ENCODE assay signal across 24 mouse cellular contexts in genomic region chr5:144983227-144983626, GRCm38 (mm10). TPM values are rescaled to one million over a fixed set of nuclear protein-coding genes. Genes with fewer than 3 reads are reported as not detected.
DNase-seq lines count a peak whose midpoint lies in the region; ATAC-seq and TF ChIP-seq lines count a peak whose summit lies in the region.
"Had no signal": no experiment of that assay in that cellular context is flagged by ENCODE, and none has a peak within 500 bp of the region (broad histone marks: within the 10 kb centered on the region; RNA-seq: fewer than 3 reads in every experiment).

No protein-coding gene starts in this region.

- intact Hi-C loops in left cerebral cortex, adult 2 months (cut with DNase I) = no loop called here
- intact Hi-C loops in left cerebral cortex, postnatal 14 days (cut with DNase I) = no loop called here

- H3K4me1 ChIP-seq in forebrain, postnatal 0 days (ENCODE audit: insufficient read depth) = no peaks in the 10 kb centered on the region
- no peaks in the 10 kb centered on the region for H3K4me1 ChIP-seq in forebrain, embryonic 15.5 days
- H3K4me1 ChIP-seq in CH12.LX (ENCODE audit: control insufficient read depth in 1 of 2, insufficient read depth in 2 of 2) = no peaks in the 10 kb centered on the region
- H3K4me1 ChIP-seq: embryonic facial prominence, embryonic 13.5 days; kidney, embryonic 15.5 days; limb, embryonic 13.5 days had no signal

- dilution Hi-C loops in CH12.LX (cut with MboI; ENCODE audit: extremely low pct_ligation_motif_present, extremely low pct_unique_long_range_greater_than_20kb, low sequenced_read_pairs) = no loop called here

- H3K9ac ChIP-seq in forebrain, postnatal 0 days = no peak overlapping the region
- H3K9ac ChIP-seq in forebrain, embryonic 15.5 days (replicated peaks) = no peak overlapping the region
- H3K9ac ChIP-seq in CH12.LX (ENCODE audit: insufficient read depth, low read depth) = no peak overlapping the region
- H3K9ac ChIP-seq: embryonic facial prominence, embryonic 13.5 days; hindbrain, embryonic 14.5 days; kidney, embryonic 15.5 days; limb, embryonic 13.5 days had no signal

- no peak for TF ChIP-seq EP300 in CH12.LX (IDR thresholded peaks at IDR 0.05; ENCODE audit: low read length)

- no peaks in the 10 kb centered on the region for H3K27me3 ChIP-seq in forebrain, postnatal 0 days (ENCODE audit: insufficient read depth, low read length)
- no peaks in the 10 kb centered on the region for H3K27me3 ChIP-seq in forebrain, embryonic 15.5 days
- peaks cover 6% of the 10 kb centered on the region for H3K27me3 ChIP-seq in CH12.LX (replicated peaks)
- H3K27me3 ChIP-seq: embryonic facial prominence, embryonic 13.5 days; kidney, embryonic 15.5 days; limb, embryonic 13.5 days had no signal

- H3K79me2 ChIP-seq in CH12.LX (replicated peaks; ENCODE audit: control insufficient read depth, extremely low read depth, insufficient read depth, poor library complexity, severe bottlenecking) = no peaks in the 10 kb centered on the region

- in situ Hi-C loops in CH12.LX (cut with MboI; ENCODE audit: low pct_ligation_motif_present, low pct_unique_long_range_greater_than_20kb, low sequenced_read_pairs) = no loop called here

- TF ChIP-seq POLR2A in CH12.LX (IDR thresholded peaks at IDR 0.05; ENCODE audit: low read depth, low read length) = no peak
- TF ChIP-seq POLR2A in brain, embryonic 14.5 days (IDR thresholded peaks at IDR 0.05; ENCODE audit: borderline replicate concordance, extremely low read depth, insufficient read depth, insufficient read length, poor library complexity, severe bottlenecking) = no peak

- no peak for ATAC-seq in forebrain, postnatal 0 days
- ATAC-seq in forebrain, embryonic 15.5 days (replicated peaks) = no peak

- H3K4me3 ChIP-seq in forebrain, postnatal 0 days (ENCODE audit: low read depth, low read length) = no peak overlapping the region
- no peak overlapping the region for H3K4me3 ChIP-seq in forebrain, embryonic 15.5 days
- H3K4me3 ChIP-seq in left cerebral cortex, adult 2 months = no peak overlapping the region
- no peak overlapping the region for H3K4me3 ChIP-seq in CH12.LX (replicated peaks in 1 of 3; ENCODE audit: low read depth in 2 of 3, low read length in 2 of 3, poor library complexity in 1 of 3)
- H3K4me3 ChIP-seq: embryonic facial prominence, embryonic 13.5 days; kidney, embryonic 15.5 days; limb, embryonic 13.5 days had no signal

- peak; percentile 28; the same call in 1 of the 2 replicates for TF ChIP-seq CTCF in forebrain, postnatal 0 days (IDR thresholded peaks at IDR 0.05; ENCODE audit: low read depth)
- TF ChIP-seq CTCF in left cerebral cortex, adult 2 months (IDR thresholded peaks at IDR 0.05) = peak; percentile 30
- peak; percentile 16 to 32; a peak in 2 of 4 replicates for TF ChIP-seq CTCF in CH12.LX (conservative IDR thresholded peaks at IDR 0.05 in 1 of 2, IDR thresholded peaks at IDR 0.05 in 1 of 2; ENCODE audit: low read depth in 2 of 2, low read length in 2 of 2)
- TF ChIP-seq CTCF in brain, embryonic 14.5 days (IDR thresholded peaks at IDR 0.05; ENCODE audit: borderline replicate concordance, extremely low read depth, insufficient read depth, insufficient read length) = peak; percentile 25; the same call in 1 of the 2 replicates

- no peak overlapping the region for H3K4me2 ChIP-seq in forebrain, postnatal 0 days (ENCODE audit: low read depth)
- no peak overlapping the region for H3K4me2 ChIP-seq in forebrain, embryonic 15.5 days (replicated peaks)
- H3K4me2 ChIP-seq in CH12.LX (ENCODE audit: insufficient read depth, low read depth, poor library complexity, severe bottlenecking) = no peak overlapping the region
- H3K4me2 ChIP-seq: embryonic facial prominence, embryonic 13.5 days; hindbrain, embryonic 14.5 days; kidney, embryonic 15.5 days; limb, embryonic 13.5 days had no signal

- H3K9me3 ChIP-seq in forebrain, postnatal 0 days (ENCODE audit: low read length) = no peaks in the 10 kb centered on the region
- H3K9me3 ChIP-seq in forebrain, embryonic 15.5 days = no peaks in the 10 kb centered on the region
- H3K9me3 ChIP-seq in CH12.LX (replicated peaks; ENCODE audit: low read length) = peaks cover 10% of the 10 kb centered on the region

- WGBS in forebrain, postnatal 0 days = 94% methylated on average over 3 of the region's 3 CpGs
- WGBS in forebrain, embryonic 15.5 days = 96% methylated on average over 3 of the region's 3 CpGs

- H3K27ac ChIP-seq in forebrain, postnatal 0 days (ENCODE audit: low read depth, low read length) = no peak overlapping the region
- H3K27ac ChIP-seq in forebrain, embryonic 15.5 days (replicated peaks) = no peak overlapping the region
- H3K27ac ChIP-seq in left cerebral cortex, adult 2 months = no peak overlapping the region
- no peak overlapping the region for H3K27ac ChIP-seq in CH12.LX (ENCODE audit: insufficient read depth, low read depth)
- H3K27ac ChIP-seq: embryonic facial prominence, embryonic 13.5 days; hindbrain, embryonic 14.5 days; kidney, embryonic 15.5 days; limb, embryonic 13.5 days had no signal

- DNase-seq in forebrain, postnatal 0 days = no peak
- DNase-seq in left cerebral cortex, adult 2 months (ENCODE audit: extremely low spot score in 1 of 2, low spot score in 2 of 2) = no peak
- DNase-seq in left cerebral cortex, postnatal 14 days (ENCODE audit: low spot score in 2 of 2) = no peak
- no peak for DNase-seq in CH12.LX (ENCODE audit: extremely low read depth)
- no peak for DNase-seq in brain, embryonic 14.5 days (ENCODE audit: low read depth)
- DNase-seq in spleen, adult 12 weeks (ENCODE audit: low spot score) = no peak
- DNase-seq in Muller cell, postnatal 12 days (ENCODE audit: inconsistent ontology term) = no peak
- DNase-seq: cerebellum, adult 18-20 months; thymus, adult 18-20 months had no signal

- no peaks in the 10 kb centered on the region for H3K36me3 ChIP-seq in forebrain, postnatal 0 days (ENCODE audit: insufficient read depth)
- no peaks in the 10 kb centered on the region for H3K36me3 ChIP-seq in forebrain, embryonic 15.5 days
- no peaks in the 10 kb centered on the region for H3K36me3 ChIP-seq in CH12.LX (replicated peaks in 1 of 2; ENCODE audit: control insufficient read depth in 1 of 2, insufficient read depth in 1 of 2, low read length in 1 of 2)
- H3K36me3 ChIP-seq: embryonic facial prominence, embryonic 13.5 days; kidney, embryonic 15.5 days; limb, embryonic 13.5 days had no signal

- no peak for TF ChIP-seq RAD21 in CH12.LX (IDR thresholded peaks at IDR 0.05; ENCODE audit: low read depth, low read length)

TF ChIP-seq in CH12.LX, 34 proteins besides CTCF, POLR2A, EP300 and RAD21:
- TF ChIP-seq CHD1 (IDR thresholded peaks at IDR 0.05; ENCODE audit: low read depth, low read length) (no peak), NELFE (IDR thresholded peaks at IDR 0.05; ENCODE audit: low read depth, low read length) (no peak), MYC (IDR thresholded peaks at IDR 0.05; ENCODE audit: low read depth, low read length) (no peak), MAZ (IDR thresholded peaks at IDR 0.05; ENCODE audit: low read depth, low read length) (no peak), USF1 (IDR thresholded peaks at IDR 0.05; ENCODE audit: low read depth, low read length) (no peak), ETS1 (conservative IDR thresholded peaks at IDR 0.05; ENCODE audit: low read depth, low read length) (no peak), GABPA (IDR thresholded peaks at IDR 0.05; ENCODE audit: insufficient replicate concordance, low read depth, low read length) (no peak), ELF1 (IDR thresholded peaks at IDR 0.05; ENCODE audit: low read depth, low read length) (no peak), ZMIZ1 (IDR thresholded peaks at IDR 0.05; ENCODE audit: low read depth, low read length) (no peak), E2F4 (IDR thresholded peaks at IDR 0.05; ENCODE audit: insufficient replicate concordance, low read depth, low read length) (no peak), NRF1 (IDR thresholded peaks at IDR 0.05; ENCODE audit: low read depth, low read length) (no peak), SMC3 (IDR thresholded peaks at IDR 0.05; ENCODE audit: low read depth, low read length) (no peak), HCFC1 (IDR thresholded peaks at IDR 0.05; ENCODE audit: low read depth, low read length) (no peak), ZKSCAN1 (IDR thresholded peaks at IDR 0.05; ENCODE audit: borderline replicate concordance, low read depth, low read length) (no peak), UBTF (IDR thresholded peaks at IDR 0.05; ENCODE audit: low read depth, low read length) (no peak)

RNA-seq across cellular contexts. Expression of gene Smurf1, which starts 17.6 kb away (rescaled TPM):
- total RNA-seq in forebrain, postnatal 0 days (2014; rRNA removed) = 49.2 and 55.5 TPM in 2 replicates
- polyA plus RNA-seq in forebrain, postnatal 0 days (2015; fragmentation: Nextera tagmentation; extraction: Ambion mirVana) = 15.3 and 21.6 TPM in 2 replicates
- 28.4 and 29.7 TPM in 2 replicates for polyA plus RNA-seq in forebrain, embryonic 15.5 days (2015; fragmentation: Nextera tagmentation; extraction: Ambion mirVana)
- total RNA-seq in left cerebral cortex, adult 2 months (2021) = 10 to 100 TPM; 35.2 to 40.7 TPM
- 10 to 100 TPM; 37.2 to 40.8 TPM for total RNA-seq in left cerebral cortex, postnatal 14 days (2021)
- total RNA-seq in CH12.LX (2012; rRNA removed) (4.1 and 4.3 TPM in 2 replicates), CH12.LX (2014; rRNA removed) (2.9 and 3.1 TPM in 2 replicates)
- 6.6 and 7.2 TPM in 2 replicates for polyA plus RNA-seq in CH12.LX (2012; ENCODE audit: insufficient read length, low read depth)
- polyA plus RNA-seq in brain, embryonic 14.5 days (2012; rRNA removed) = 50.6 and 65.4 TPM in 2 replicates

RNA-seq across cellular contexts. Expression of gene Gm4871, which starts 49.3 kb away (rescaled TPM):
- not detected in 2 replicates for total RNA-seq in forebrain, postnatal 0 days (2014; rRNA removed)
- not detected in 2 replicates for polyA plus RNA-seq in forebrain, postnatal 0 days (2015; fragmentation: Nextera tagmentation; extraction: Ambion mirVana)
- polyA plus RNA-seq in forebrain, embryonic 15.5 days (2015; fragmentation: Nextera tagmentation; extraction: Ambion mirVana) = not detected in 2 replicates
- not detected for total RNA-seq in left cerebral cortex, adult 2 months (2021)
- total RNA-seq in left cerebral cortex, postnatal 14 days (2021) = not detected
- total RNA-seq in CH12.LX (2012; rRNA removed) (not detected in 2 replicates), CH12.LX (2014; rRNA removed) (not detected in 2 replicates)
- not detected in 2 replicates for polyA plus RNA-seq in CH12.LX (2012; ENCODE audit: insufficient read length, low read depth)
- polyA plus RNA-seq in brain, embryonic 14.5 days (2012; rRNA removed) = not detected in 2 replicates
- total RNA-seq: adrenal gland, adult 18-20 months; granulocyte monocyte progenitor cell, adult 5-6 weeks; layer of hippocampus, adult 18-20 months; left cerebral cortex, adult 8-10 months; megakaryocyte-erythroid progenitor cell, adult 5-6 weeks had no signal
- polyA plus RNA-seq: cortical plate, adult 2 months; embryonic facial prominence, embryonic 13.5 days; frontal cortex, adult 2 months; heart, embryonic 16.5 days; hindbrain, embryonic 14.5 days; kidney, embryonic 15.5 days; limb, embryonic 13.5 days; lung, embryonic 16.5 days; spleen, adult 2 months had no signal

RNA-seq across cellular contexts. Expression of gene 1700018F24Rik, which starts 59.6 kb away (rescaled TPM):
- not detected in 2 replicates for total RNA-seq in forebrain, postnatal 0 days (2014; rRNA removed)
- not detected in 2 replicates for polyA plus RNA-seq in forebrain, postnatal 0 days (2015; fragmentation: Nextera tagmentation; extraction: Ambion mirVana)
- polyA plus RNA-seq in forebrain, embryonic 15.5 days (2015; fragmentation: Nextera tagmentation; extraction: Ambion mirVana) = not detected in 2 replicates
- total RNA-seq in left cerebral cortex, adult 2 months (2021) = not detected
- not detected for total RNA-seq in left cerebral cortex, postnatal 14 days (2021)
- total RNA-seq in CH12.LX (2012; rRNA removed) = not detected in 2 replicates
- total RNA-seq in CH12.LX (2014; rRNA removed) = not detected in 2 replicates
- polyA plus RNA-seq in CH12.LX (2012; ENCODE audit: insufficient read length, low read depth) = not detected in 2 replicates
- polyA plus RNA-seq in brain, embryonic 14.5 days (2012; rRNA removed) = not detected in 2 replicates
- total RNA-seq: adrenal gland, adult 18-20 months; granulocyte monocyte progenitor cell, adult 5-6 weeks; layer of hippocampus, adult 18-20 months; left cerebral cortex, adult 8-10 months; megakaryocyte-erythroid progenitor cell, adult 5-6 weeks had no signal
- polyA plus RNA-seq: cortical plate, adult 2 months; embryonic facial prominence, embryonic 13.5 days; frontal cortex, adult 2 months; heart, embryonic 16.5 days; hindbrain, embryonic 14.5 days; kidney, embryonic 15.5 days; limb, embryonic 13.5 days; spleen, adult 2 months had no signal
